Mouse (Mus musculus) MEL (cell line): ENCODE results near the gene Sim2. TPM values are rescaled to one million over a fixed set of nuclear protein-coding genes. Genes with fewer than 3 reads are reported as not detected.

Experiments
- DNase-seq: peaks from one replicate; pipeline ENCODE4 v3.0.0; 2011; ENCODE audit warnings: low read depth, low spot score
- H3K27ac ChIP-seq: 2 replicates; pipeline ENCODE4 v1.5.1; 2012; ENCODE audit warnings: low read depth, mild to moderate bottlenecking, control low read depth, low read length, moderate library complexity; ENCODE audit not compliant: control insufficient read depth
- H3K27me3 ChIP-seq, 2 experiments: fragments of 150-350 bp in 1 of 2; sonication (generic) in 1 of 2; 2 replicates each; pipeline ENCODE4 v1.6.1; 2012; ENCODE audit warnings: low read length in 2 of 2, mild to moderate bottlenecking in 2 of 2, improper control_type of control experiment in 1 of 2, moderate library complexity in 1 of 2; ENCODE audit not compliant: insufficient read depth in 2 of 2, control insufficient read depth in 1 of 2
- H3K36me3 ChIP-seq, 2 experiments: 2 replicates each; pipeline ENCODE4 v1.6.1; 2012 to 2014; ENCODE audit warnings: low read length in 2 of 2, improper control_type of control experiment in 1 of 2, inconsistent platforms in 1 of 2, mild to moderate bottlenecking in 1 of 2; ENCODE audit not compliant: insufficient read depth in 2 of 2, control insufficient read depth in 1 of 2
- H3K4me1 ChIP-seq, 2 experiments: fragments of 150-350 bp in 1 of 2; sonication (generic) in 1 of 2; 2 replicates each; pipeline ENCODE4 v1.6.1; 2012; ENCODE audit warnings: low read length in 2 of 2, improper control_type of control experiment in 1 of 2, mild to moderate bottlenecking in 1 of 2; ENCODE audit not compliant: insufficient read depth in 2 of 2, control insufficient read depth in 1 of 2
- H3K4me3 ChIP-seq, 2 experiments: fragments of 150-350 bp in 1 of 2; sonication (generic) in 1 of 2; 2 replicates each; pipeline ENCODE4 v1.5.1; 2012; ENCODE audit warnings: low read depth in 2 of 2, low read length in 2 of 2, mild to moderate bottlenecking in 2 of 2, moderate library complexity in 2 of 2, control low read depth in 1 of 2, improper control_type of control experiment in 1 of 2; ENCODE audit not compliant: control insufficient read depth in 1 of 2, insufficient read depth in 1 of 2
- H3K79me2 ChIP-seq: 2 replicates; pipeline ENCODE4 v1.6.1; 2012; ENCODE audit warnings: mild to moderate bottlenecking, low read length, moderate library complexity; ENCODE audit not compliant: control insufficient read depth, poor library complexity, insufficient read depth
- H3K9ac ChIP-seq: 2 replicates; pipeline ENCODE4 v1.6.1; 2012; ENCODE audit warnings: low read depth, mild to moderate bottlenecking, control low read depth, low read length, moderate library complexity; ENCODE audit not compliant: control insufficient read depth, poor library complexity, severe bottlenecking
- H3K9me3 ChIP-seq: fragments of 150-350 bp; sonication (generic); replicated peaks from 2 replicates; pipeline ENCODE4 v1.6.1; 2012; ENCODE audit warnings: mild to moderate bottlenecking, low read length, improper control_type of control experiment, moderate library complexity; ENCODE audit not compliant: insufficient read depth
- BHLHE40 ChIP-seq: IDR thresholded peaks from 2 replicates; pipeline ENCODE4 v1.6.1; 2012; ENCODE audit warnings: low read depth, mild to moderate bottlenecking, inconsistent platforms, low read length, improper control_type of control experiment, borderline replicate concordance
- CTCF ChIP-seq, 3 experiments: IDR thresholded peaks in 2 of 3; conservative IDR thresholded peaks in 1 of 3; 2 replicates each; pipeline ENCODE4 v1.5.1; 2011 to 2012; ENCODE audit warnings: low read length in 3 of 3, low read depth in 2 of 3, mild to moderate bottlenecking in 2 of 3, improper control_type of control experiment in 1 of 3, inconsistent platforms in 1 of 3, mixed read lengths in 1 of 3, moderate library complexity in 1 of 3; ENCODE audit not compliant: control insufficient read depth in 1 of 3, insufficient read depth in 1 of 3, poor library complexity in 1 of 3, severe bottlenecking in 1 of 3
- ELF1 ChIP-seq: IDR thresholded peaks from 2 replicates; pipeline ENCODE4 v1.6.1; 2014; ENCODE audit warnings: low read depth, mild to moderate bottlenecking, inconsistent platforms, low read length, improper control_type of control experiment, moderate library complexity
- ETS1 ChIP-seq: IDR thresholded peaks from 2 replicates; pipeline ENCODE4 v1.6.1; 2012; ENCODE audit warnings: low read depth, mild to moderate bottlenecking, inconsistent platforms, low read length, improper control_type of control experiment, moderate library complexity
- GABPA ChIP-seq: IDR thresholded peaks from 2 replicates; pipeline ENCODE4 v1.6.1; 2012; ENCODE audit warnings: low read depth, mild to moderate bottlenecking, inconsistent platforms, low read length, improper control_type of control experiment, moderate library complexity
- JUND ChIP-seq: IDR thresholded peaks from 2 replicates; pipeline ENCODE4 v1.6.1; 2011; ENCODE audit warnings: low read depth, mild to moderate bottlenecking, improper control_type of control experiment, low read length
- NRF1 ChIP-seq: IDR thresholded peaks from 2 replicates; pipeline ENCODE4 v1.6.1; 2014; ENCODE audit warnings: low read depth, mild to moderate bottlenecking, inconsistent platforms, low read length, improper control_type of control experiment, moderate library complexity; ENCODE audit not compliant: poor library complexity, insufficient read depth, severe bottlenecking
- POLR2A ChIP-seq, 2 experiments: IDR thresholded peaks; 2 replicates each; pipeline ENCODE4 v1.6.1; 2011 to 2012; ENCODE audit warnings: low read length in 2 of 2, mild to moderate bottlenecking in 2 of 2, control low read depth in 1 of 2, improper control_type of control experiment in 1 of 2, low read depth in 1 of 2, moderate library complexity in 1 of 2; ENCODE audit not compliant: control insufficient read depth in 1 of 2, insufficient read depth in 1 of 2, poor library complexity in 1 of 2
- POLR2AphosphoS2 ChIP-seq: IDR thresholded peaks from 2 replicates; pipeline ENCODE4 v1.6.1; 2011; ENCODE audit warnings: low read length, improper control_type of control experiment
- RAD21 ChIP-seq: IDR thresholded peaks from 2 replicates; pipeline ENCODE4 v1.6.1; 2011; ENCODE audit warnings: mild to moderate bottlenecking, low read depth, low read length, improper control_type of control experiment
- SIN3A ChIP-seq: IDR thresholded peaks from 2 replicates; pipeline ENCODE4 v1.6.1; 2012; ENCODE audit warnings: low read length, improper control_type of control experiment, inconsistent platforms
- TBP ChIP-seq: IDR thresholded peaks from 2 replicates; pipeline ENCODE4 v1.8.0; 2011; ENCODE audit warnings: low read depth, low read length, improper control_type of control experiment
- ZMIZ1 ChIP-seq: IDR thresholded peaks from 2 replicates; pipeline ENCODE4 v1.6.1; 2012; ENCODE audit warnings: low read depth, mild to moderate bottlenecking, inconsistent platforms, low read length, improper control_type of control experiment, moderate library complexity
- polyA plus RNA-seq, 2 experiments: library from polyadenylated mRNA; stranded (reverse) in 1 of 2; unstranded in 1 of 2; fragments of >175 nt in 1 of 2; fragments of >200 nt in 1 of 2; gene quantifications; 2 replicates each; pipeline versions ENCODE4 v1.2.1 to v1.2.4; 2012; ENCODE audit warnings: low replicate concordance in 2 of 2, low read depth in 1 of 2; ENCODE audit not compliant: insufficient read length in 2 of 2, insufficient read depth in 1 of 2, missing spikeins in 1 of 2
- total RNA-seq: library from RNA; depleted of rRNA; stranded (reverse); fragments of 300-350 nt; gene quantifications from 2 replicates; pipeline ENCODE4 v1.2.3, GENCODE M21; 2012

Sim2 gene
- total and polyA plus RNA-seq, 3 experiments = not detected

DNA sequence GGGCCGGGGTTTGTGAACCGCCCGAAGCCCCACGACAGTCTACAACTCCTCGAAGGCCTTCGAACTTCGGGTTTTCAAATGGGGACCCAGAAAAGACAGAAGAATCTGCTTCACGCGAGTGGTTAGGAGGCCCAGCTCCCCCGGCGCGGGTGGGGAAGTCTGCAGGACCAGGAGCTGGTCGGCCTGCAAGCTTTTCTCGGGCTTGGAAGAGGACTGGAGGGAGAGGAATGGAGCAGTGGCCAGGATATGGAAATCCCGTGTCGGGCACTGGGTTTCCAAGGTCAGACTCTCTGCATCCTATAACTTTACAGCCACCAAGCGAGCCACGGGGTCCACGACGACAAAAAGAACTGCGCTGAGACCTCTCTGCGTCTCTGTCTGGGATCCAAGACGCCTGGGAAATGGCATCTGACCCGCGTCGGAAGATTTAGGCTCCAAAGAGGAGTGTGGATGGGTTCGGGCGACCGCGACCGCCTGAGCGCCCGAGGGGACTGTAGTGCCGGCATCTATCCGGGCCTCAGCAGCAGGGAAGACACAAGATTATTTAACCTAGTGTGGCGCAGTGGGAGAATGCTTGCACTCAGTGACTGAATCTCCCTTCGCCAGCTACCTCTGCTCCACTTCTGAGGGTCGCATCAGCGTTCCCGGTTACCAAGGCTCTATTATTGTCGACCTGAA, 744 bp upstream of the Sim2 start:
- H3K4me3 ChIP-seq = no peak overlapping the region
- DNase-seq = no peak
- H3K4me1 ChIP-seq = no peaks in the 10 kb centered on the region
- no peaks in the 10 kb centered on the region for H3K79me2 ChIP-seq
- H3K27me3 ChIP-seq = peaks cover 0 to 1% of the 10 kb centered on the region in 2 experiments; a peak in 2 of 4 replicates
- H3K36me3 ChIP-seq = no peaks in the 10 kb centered on the region
- H3K9me3 ChIP-seq = no peaks in the 10 kb centered on the region
- H3K27ac ChIP-seq = no peak overlapping the region
- H3K9ac ChIP-seq = no peak overlapping the region
- no peak for TF ChIP-seq ZMIZ1

- H3K4me1 ChIP-seq = no peaks in the 10 kb centered on the region
- H3K9ac ChIP-seq = no peak overlapping the region
- H3K27me3 ChIP-seq = peaks cover 0 to under 1% of the 10 kb centered on the region in 2 experiments; a peak in 2 of 4 replicates
- H3K4me3 ChIP-seq = no peak overlapping the region
- DNase-seq = no peak
- no peaks in the 10 kb centered on the region for H3K9me3 ChIP-seq
- no peaks in the 10 kb centered on the region for H3K36me3 ChIP-seq
- H3K79me2 ChIP-seq = no peaks in the 10 kb centered on the region
- TF ChIP-seq POLR2AphosphoS2 (no peak), CTCF (IDR thresholded peaks at IDR 0.05 in 2 of 3, conservative IDR thresholded peaks at IDR 0.05 in 1 of 3; ENCODE audit: control insufficient read depth in 1 of 3, insufficient read depth in 1 of 3, low read depth in 2 of 3, low read length in 3 of 3, poor library complexity in 1 of 3, severe bottlenecking in 1 of 3) (no peak), ZMIZ1 (no peak), ELF1 (no peak)
- no peak overlapping the region for H3K27ac ChIP-seq
These were observed 1.0 kb downstream of the Sim2 start for GRCm38 (mm10) chr16:94085603-94086285.

- no peaks in the 10 kb centered on the region for H3K36me3 ChIP-seq
- no peak overlapping the region for H3K27ac ChIP-seq
- no peaks in the 10 kb centered on the region; a peak in 2 of 4 replicates for H3K27me3 ChIP-seq
- no peak overlapping the region for H3K4me3 ChIP-seq
- TF ChIP-seq JUND (no peak), RAD21 (no peak), NRF1 (no peak), TBP (no peak), GABPA (no peak), BHLHE40 (no peak), SIN3A (no peak), ETS1 (no peak), POLR2A (IDR thresholded peaks at IDR 0.05; ENCODE audit: control insufficient read depth in 1 of 2, insufficient read depth in 1 of 2, low read depth in 1 of 2, low read length in 2 of 2, poor library complexity in 1 of 2) (no peak)
- H3K9ac ChIP-seq = no peak overlapping the region
- H3K4me1 ChIP-seq = no peaks in the 10 kb centered on the region
- no peaks in the 10 kb centered on the region for H3K79me2 ChIP-seq
- no peak for DNase-seq
- no peaks in the 10 kb centered on the region for H3K9me3 ChIP-seq
These were observed 2.2 kb downstream of the Sim2 start for GRCm38 (mm10) chr16:94086701-94087569.
